Mouse (Mus musculus) urinary bladder, adult 18-20 months (tissue): ENCODE measurements around the gene Olfr52.
"Not testable (repeated sequence)": the region's sequence is repeated elsewhere in the genome, so short reads cannot be mapped to it uniquely, and the experiment has no call there.

Experiments used
- DNase-seq, 2 experiments: peaks; one replicate each; pipeline ENCODE4 v3.0.0; 2022; ENCODE audit warnings: low spot score in 2 of 2, mixed read lengths in 2 of 2

Gene Olfr52

DNA sequence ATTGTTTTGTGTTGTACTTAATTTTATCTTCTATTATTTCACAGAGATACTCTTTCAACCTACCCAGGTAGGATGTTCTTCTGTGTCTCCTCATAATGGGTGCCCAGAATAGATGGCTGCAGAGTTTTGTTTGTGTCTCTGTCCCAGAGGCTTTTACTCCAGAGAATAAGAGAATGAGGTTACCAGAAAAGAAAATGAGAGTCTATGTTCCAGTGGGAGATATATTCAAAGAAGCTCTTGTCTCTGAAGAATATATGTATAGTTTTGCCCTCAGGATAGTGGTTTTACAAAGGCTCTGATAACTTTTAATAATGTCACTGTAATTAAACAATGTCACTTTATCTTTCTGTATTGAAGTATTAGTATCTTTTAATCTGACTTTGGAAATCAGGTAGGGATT is at the start of gene Olfr52:
Gene Olfr52, minus strand, starts transcription at position 101 of the 400 bp plus-strand sequence.
- no peak for DNase-seq

- DNase-seq = no peak
Observed at GRCm38 (mm10) chr2:86231301-86231700, 45.8 kb upstream of the Olfr52 start, which contains the start of gene Olfr1047. Gene Olfr1047, minus strand, starts transcription at chr2:86231401.

DNA sequence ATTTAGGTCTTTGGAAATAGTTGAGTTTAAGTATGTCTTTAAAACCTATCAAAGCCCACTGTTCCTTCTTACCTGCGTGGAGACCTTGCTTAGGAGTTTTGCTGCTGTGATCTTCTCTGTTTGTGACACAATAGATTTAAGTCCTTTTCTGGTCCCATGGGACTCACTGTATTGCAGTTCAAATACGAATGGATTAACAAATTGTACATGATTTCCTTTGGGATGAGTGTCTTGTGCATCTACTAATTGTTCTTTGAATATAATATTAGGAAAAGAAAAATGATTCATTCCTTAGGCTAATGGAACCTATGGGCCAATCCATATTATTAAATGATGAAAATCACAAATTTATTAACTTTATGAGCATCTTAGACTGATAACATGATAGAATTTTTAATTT is 33.7 kb upstream of the Olfr52 start, which contains the start of gene Olfr1046:
Gene Olfr1046, minus strand, starts transcription at position 101 of the 400 bp plus-strand sequence.
- DNase-seq = no peak

DNA sequence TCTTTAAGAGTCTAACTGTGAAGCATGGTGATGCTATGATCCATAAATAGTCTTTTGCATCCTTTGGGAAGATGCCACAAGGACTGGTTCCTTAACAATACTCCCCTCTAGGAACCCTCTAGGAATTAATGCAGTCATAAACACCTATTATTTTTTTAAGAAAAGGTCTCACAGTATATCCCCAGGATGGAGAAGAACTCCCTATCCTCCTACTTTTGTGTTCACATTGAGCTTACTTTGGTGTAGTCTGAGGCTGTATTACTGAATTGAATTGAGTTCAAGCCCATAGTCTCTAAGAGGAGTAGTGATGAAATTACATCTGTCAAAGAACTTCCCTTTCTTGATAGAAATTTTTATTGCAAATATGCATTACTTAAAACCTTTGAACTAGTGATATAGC is 17.4 kb upstream of the Olfr52 start, which contains the start of gene Olfr1045:
Gene Olfr1045, minus strand, starts transcription at position 101 of the 400 bp plus-strand sequence.
- DNase-seq = no peak

DNA sequence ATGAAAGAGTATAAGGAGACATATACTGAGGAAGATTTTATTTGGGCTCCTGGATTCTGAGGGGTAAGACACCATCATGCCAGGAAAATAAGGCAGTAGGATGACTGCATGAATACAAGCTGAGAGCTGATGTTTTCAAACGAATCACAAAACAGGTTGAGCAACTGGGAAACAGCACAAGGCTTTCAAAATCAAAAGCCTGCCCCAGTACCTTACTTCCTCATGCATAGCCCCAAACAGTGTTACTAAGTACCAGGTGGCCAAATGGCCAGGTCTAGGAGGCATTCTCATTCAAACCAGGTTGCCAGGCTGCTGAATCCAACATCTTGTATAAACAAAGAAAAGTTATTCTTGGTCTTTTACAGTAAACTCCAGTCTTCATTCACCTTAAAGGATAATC is 10.4 kb upstream of the Olfr52 start:
- no peak for DNase-seq

DNA sequence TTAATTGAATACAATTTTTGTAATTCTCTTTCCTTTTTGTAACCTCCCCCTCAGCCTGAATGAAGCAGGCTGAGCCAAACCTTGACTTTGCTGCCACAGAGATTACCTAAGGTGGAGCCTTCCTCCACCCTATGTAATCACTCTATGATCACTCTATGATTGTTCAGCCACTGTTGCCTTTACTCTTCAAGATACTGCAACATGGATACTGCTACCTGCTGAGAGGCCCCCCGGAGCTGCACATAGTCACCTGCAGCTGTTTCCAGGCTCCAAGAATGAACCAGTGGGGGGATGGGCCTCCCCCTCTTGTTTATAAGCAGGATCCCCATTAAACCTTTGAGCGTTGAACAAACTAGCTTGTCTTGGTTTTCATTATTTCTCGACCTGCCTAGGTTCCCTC is 5.5 kb downstream of the Olfr52 start:
- DNase-seq = no peak

DNA sequence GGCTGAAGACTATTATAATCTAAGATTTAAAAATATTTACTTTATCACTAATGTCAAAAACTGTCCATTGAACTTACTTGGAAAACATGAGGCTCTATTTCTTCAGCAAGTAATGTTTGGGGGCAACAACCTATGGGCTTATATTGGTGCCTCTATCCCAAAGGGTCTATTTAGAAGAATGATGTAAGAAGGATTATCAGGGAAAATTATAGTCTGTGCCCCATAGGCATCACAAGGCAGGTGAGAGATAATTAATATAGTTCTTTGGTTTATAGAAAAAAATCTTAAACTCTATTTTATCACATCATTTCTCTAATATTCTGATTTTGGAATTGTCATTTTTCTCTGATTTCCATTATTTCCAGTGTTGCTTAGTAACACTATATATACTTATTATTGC is 7.8 kb downstream of the Olfr52 start, which contains the start of gene Olfr1044:
Gene Olfr1044, minus strand, starts transcription at position 101 of the 400 bp plus-strand sequence.
- no peak for DNase-seq

GRCm38 (mm10) chr2:86175422-86175821 is 10.1 kb downstream of the Olfr52 start:
- not testable (repeated sequence) for DNase-seq

GRCm38 (mm10) chr2:86167422-86167821 is 18.1 kb downstream of the Olfr52 start, which contains the start of gene Olfr1043:
Gene Olfr1043, minus strand, starts transcription at chr2:86167522.
- no peak for DNase-seq

DNA sequence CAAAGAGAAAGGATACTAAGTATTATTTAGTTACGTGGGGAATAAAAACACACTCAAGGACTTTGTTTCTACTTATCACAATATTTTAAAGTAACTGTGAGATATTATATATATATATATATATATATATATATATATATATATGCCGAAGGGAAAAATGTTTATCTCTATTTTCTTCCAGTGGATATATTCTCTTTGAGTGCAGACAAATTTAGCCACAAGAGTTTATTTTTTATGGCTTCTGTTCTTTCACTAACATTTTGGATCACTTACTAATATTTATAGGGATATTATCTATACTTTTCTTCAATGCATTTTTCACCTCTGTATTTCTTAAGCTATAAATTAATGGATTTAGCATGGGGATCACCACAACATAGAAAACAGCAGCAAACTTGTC is 23.7 kb downstream of the Olfr52 start, which contains the start of gene Olfr1042:
Gene Olfr1042, minus strand, starts transcription at position 101 of the 400 bp plus-strand sequence.
- no peak for DNase-seq

DNA sequence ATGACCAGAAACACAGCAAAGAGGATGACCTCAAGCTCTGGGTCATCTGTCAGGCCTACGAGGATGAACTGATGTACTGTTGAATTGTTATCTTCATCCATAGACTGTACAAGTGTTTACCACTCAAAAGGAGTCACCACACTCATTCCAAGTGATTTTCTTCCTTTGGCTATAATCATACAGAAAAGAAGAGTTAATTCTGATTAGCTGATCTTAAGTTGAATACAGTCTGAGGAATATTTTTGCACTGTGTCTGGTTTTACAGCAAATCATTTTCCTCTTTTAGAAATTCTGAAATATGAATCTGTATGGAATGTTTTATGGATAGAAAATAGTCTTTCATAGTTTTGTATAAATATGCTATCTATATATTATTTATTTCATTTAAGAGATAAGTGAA is 38.9 kb downstream of the Olfr52 start, which contains the start of gene Olfr1040:
Gene Olfr1040, minus strand, starts transcription at position 101 of the 400 bp plus-strand sequence.
- no peak for DNase-seq

DNA sequence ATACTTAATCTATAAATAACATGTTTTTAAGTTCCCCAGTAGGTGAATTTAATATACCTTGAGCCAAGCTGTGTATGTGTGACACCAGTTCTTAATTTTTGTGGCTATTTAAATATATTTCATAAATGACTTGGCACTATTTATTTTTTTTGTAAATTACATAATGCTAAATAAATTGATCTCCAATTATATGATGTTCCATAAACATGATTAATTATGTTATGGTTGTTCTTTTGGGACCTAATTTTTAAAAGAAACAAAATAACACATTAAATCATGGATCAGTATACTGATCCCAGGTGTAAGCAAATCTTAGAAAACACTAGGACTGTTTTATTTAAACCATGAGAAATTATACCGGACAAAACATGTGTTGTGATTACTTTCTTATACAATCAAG is 49.7 kb downstream of the Olfr52 start, which contains the start of gene Olfr1039:
Gene Olfr1039, minus strand, starts transcription at position 101 of the 400 bp plus-strand sequence.
- no peak for DNase-seq
